Mouse (Mus musculus) limb, embryonic 13.5 days (tissue): ENCODE measurements around the gene Cfap97. TPM values are rescaled to one million over a fixed set of nuclear protein-coding genes. Genes with fewer than 3 reads are reported as not detected.
"Not testable (repeated sequence)": the region's sequence is repeated elsewhere in the genome, so short reads cannot be mapped to it uniquely, and the experiment has no call there.

Source experiments
- ATAC-seq: fragments of 200-750 bp; cut with Nextera tagmentation; 2 replicates; pipeline ENCODE4 v1.8.0; 2017; ENCODE audit warnings: low read depth, moderate number of reproducible peaks, moderate TSS enrichment; ENCODE audit not compliant: low FRiP score
- H3K27ac ChIP-seq: fragments of 300-500 bp; sonication (generic); 2 replicates; pipeline ENCODE4 v1.5.1; 2015; ENCODE audit warnings: inconsistent platforms, mild to moderate bottlenecking, moderate library complexity
- H3K27me3 ChIP-seq: fragments of 300-500 bp; sonication (generic); 2 replicates; pipeline ENCODE4 v1.6.1; 2015; ENCODE audit warnings: mild to moderate bottlenecking, inconsistent platforms
- H3K36me3 ChIP-seq: fragments of 300-500 bp; sonication (generic); 2 replicates; pipeline ENCODE4 v1.6.1; 2015; ENCODE audit warnings: inconsistent platforms, mild to moderate bottlenecking, moderate library complexity
- H3K4me1 ChIP-seq: fragments of 300-500 bp; sonication (generic); 2 replicates; pipeline ENCODE4 v1.6.1; 2015; ENCODE audit warnings: inconsistent platforms
- H3K4me2 ChIP-seq: fragments of 300-500 bp; sonication (generic); replicated peaks from 2 replicates; pipeline ENCODE4 v1.6.1; 2015; ENCODE audit warnings: inconsistent platforms, mild to moderate bottlenecking, moderate library complexity
- H3K4me3 ChIP-seq: fragments of 300-500 bp; sonication (generic); 2 replicates; pipeline ENCODE4 v1.5.1; 2015; ENCODE audit warnings: moderate library complexity, mild to moderate bottlenecking, inconsistent platforms
- H3K9ac ChIP-seq: fragments of 300-500 bp; sonication (generic); 2 replicates; pipeline ENCODE4 v1.6.1; 2015; ENCODE audit warnings: mild to moderate bottlenecking, inconsistent platforms
- H3K9me3 ChIP-seq: fragments of 300-500 bp; sonication (generic); 2 replicates; pipeline ENCODE4 v1.6.1; 2016; ENCODE audit warnings: inconsistent platforms
- WGBS: fragments of 180-500 bp; shearing (Covaris S2); methylation state at CpG from one replicate; pipeline ENCODE4 v1.1.7; 2015; 5-methylcytosine and 5-hydroxymethylcytosine counted together
- polyA plus RNA-seq: library from polyadenylated mRNA; unstranded; fragments of >200 nt; fragmentation: Nextera tagmentation; extraction: Ambion mirVana; gene quantifications from 2 replicates; pipeline ENCODE4 v1.2.1, GENCODE M21; 2015

Cfap97 gene
- polyA plus RNA-seq, 1 experiment from 2014 or later: 29.3 TPM

- H3K36me3 ChIP-seq: peaks cover 36% of the 10 kb centered on the region
- peak within 1 kb of the TSS; percentile 96 for H3K27ac ChIP-seq
- peak within 1 kb of the TSS; percentile 96 for H3K9ac ChIP-seq
- no peaks in the 10 kb centered on the region for H3K27me3 ChIP-seq
- ATAC-seq: peak; percentile 99
- H3K9me3 ChIP-seq: no peaks in the 10 kb centered on the region
- peak within 1 kb of the TSS; percentile 81 for H3K4me3 ChIP-seq
- peaks cover 35% of the 10 kb centered on the region for H3K4me1 ChIP-seq
- H3K4me2 ChIP-seq: peak within 1 kb of the TSS; percentile 89
- under 1% methylated on average over 84 of the region's 84 CpGs for WGBS
Measured at GRCm38 (mm10) chr8:46210404-46211315, 59.1 kb downstream of the Cfap97 start, which contains the start of gene Slc25a4. TSS of gene Slc25a4 (minus strand) at chr8:46211284.

GRCm38 (mm10) chr8:46211611-46212071 lies 60.1 kb downstream of the Cfap97 start:
- 8% methylated on average over 13 of the region's 13 CpGs for WGBS
- peak overlapping the region; percentile 96 for H3K27ac ChIP-seq

GRCm38 (mm10) chr8:46212194-46212593 lies 60.6 kb downstream of the Cfap97 start:
- H3K4me2 ChIP-seq: no peak overlapping the region

More at GRCm38 (mm10) chr8:46211611-46212071, 60.1 kb downstream of the Cfap97 start:
- no peaks in the 10 kb centered on the region for H3K27me3 ChIP-seq
- H3K9ac ChIP-seq: peak overlapping the region; percentile 96
- no peaks in the 10 kb centered on the region for H3K9me3 ChIP-seq
- ATAC-seq: no peak
- H3K4me1 ChIP-seq: peaks cover 30% of the 10 kb centered on the region
- peak overlapping the region; percentile 81 for H3K4me3 ChIP-seq
- H3K4me2 ChIP-seq: peak overlapping the region; percentile 89
- peaks cover 26% of the 10 kb centered on the region for H3K36me3 ChIP-seq

GRCm38 (mm10) chr8:46213971-46214480 lies 62.5 kb downstream of the Cfap97 start:
- Histone ChIP-seq H3K36me3 (peaks cover 3% of the 10 kb centered on the region), H3K27me3 (no peaks in the 10 kb centered on the region), H3K4me1 (peaks cover 18% of the 10 kb centered on the region), H3K9me3 (no peaks in the 10 kb centered on the region), H3K9ac (no peak overlapping the region), H3K4me2 (no peak overlapping the region), H3K4me3 (no peak overlapping the region), H3K27ac (no peak overlapping the region)
- no peak for ATAC-seq
- 29% methylated on average over 2 of the region's 2 CpGs for WGBS

More at GRCm38 (mm10) chr8:46212194-46212593, 60.6 kb downstream of the Cfap97 start:
- H3K4me3 ChIP-seq: no peak overlapping the region
- no peak for ATAC-seq
- no peak overlapping the region for H3K9ac ChIP-seq
- no peaks in the 10 kb centered on the region for H3K27me3 ChIP-seq
- peaks cover 27% of the 10 kb centered on the region for H3K4me1 ChIP-seq
- no peaks in the 10 kb centered on the region for H3K9me3 ChIP-seq
- H3K36me3 ChIP-seq: peaks cover 22% of the 10 kb centered on the region
- no peak overlapping the region for H3K27ac ChIP-seq
- 52% methylated on average over 7 of the region's 7 CpGs for whole genome bisulfite sequencing

- WGBS: 6% methylated on average over 14 of the region's 14 CpGs
Measured at GRCm38 (mm10) chr8:46216838-46217237, 65.3 kb downstream of the Cfap97 start.

GRCm38 (mm10) chr8:46220566-46220965 lies 69.0 kb downstream of the Cfap97 start:
- ATAC-seq: no peak
- 75% methylated on average over 3 of the region's 3 CpGs for WGBS

More at GRCm38 (mm10) chr8:46216838-46217237, 65.3 kb downstream of the Cfap97 start:
- H3K27me3 ChIP-seq: no peaks in the 10 kb centered on the region
- peak; percentile 89 for ATAC-seq
- H3K4me1 ChIP-seq: peaks cover 4% of the 10 kb centered on the region
- peak overlapping the region; percentile 62 for H3K4me2 ChIP-seq
- no peaks in the 10 kb centered on the region for H3K36me3 ChIP-seq
- H3K27ac ChIP-seq: no peak overlapping the region
- H3K9me3 ChIP-seq: no peaks in the 10 kb centered on the region
- H3K4me3 ChIP-seq: peak overlapping the region; percentile 42
- H3K9ac ChIP-seq: peak overlapping the region; percentile 62

GRCm38 (mm10) chr8:46225501-46225900 lies 73.9 kb downstream of the Cfap97 start:
- Histone ChIP-seq H3K36me3 (no peaks in the 10 kb centered on the region), H3K4me3 (no peak overlapping the region), H3K9me3 (no peaks in the 10 kb centered on the region), H3K27me3 (no peaks in the 10 kb centered on the region), H3K4me1 (no peaks in the 10 kb centered on the region), H3K4me2 (no peak overlapping the region), H3K27ac (no peak overlapping the region), H3K9ac (no peak overlapping the region)
- WGBS: 52% methylated on average over 3 of the region's 3 CpGs
- no peak for ATAC-seq

More at GRCm38 (mm10) chr8:46220566-46220965, 69.0 kb downstream of the Cfap97 start:
- no peak overlapping the region for H3K27ac ChIP-seq
- no peaks in the 10 kb centered on the region for H3K9me3 ChIP-seq
- no peaks in the 10 kb centered on the region for H3K4me1 ChIP-seq
- no peak overlapping the region for H3K4me2 ChIP-seq
- no peak overlapping the region for H3K4me3 ChIP-seq
- H3K36me3 ChIP-seq: no peaks in the 10 kb centered on the region
- H3K9ac ChIP-seq: no peak overlapping the region
- H3K27me3 ChIP-seq: no peaks in the 10 kb centered on the region

- Histone ChIP-seq H3K9ac (no peak overlapping the region), H3K4me2 (no peak overlapping the region), H3K36me3 (no peaks in the 10 kb centered on the region), H3K4me1 (no peaks in the 10 kb centered on the region), H3K27ac (no peak overlapping the region), H3K9me3 (no peaks in the 10 kb centered on the region), H3K27me3 (no peaks in the 10 kb centered on the region), H3K4me3 (no peak overlapping the region)
- no peak for ATAC-seq
- 80% methylated on average over 5 of the region's 5 CpGs for WGBS
Measured at GRCm38 (mm10) chr8:46226622-46227021, 75.1 kb downstream of the Cfap97 start.

GRCm38 (mm10) chr8:46231968-46232367 lies 80.4 kb downstream of the Cfap97 start:
- H3K27me3 ChIP-seq, H3K36me3 ChIP-seq, H3K4me2 ChIP-seq, H3K4me3 ChIP-seq, H3K27ac ChIP-seq, ATAC-seq, H3K9me3 ChIP-seq, H3K9ac ChIP-seq, H3K4me1 ChIP-seq: not testable (repeated sequence)
- WGBS: 82% methylated on average over 7 of the region's 7 CpGs

GRCm38 (mm10) chr8:46232798-46233197 lies 81.2 kb downstream of the Cfap97 start:
- Histone ChIP-seq H3K4me2 (no peak overlapping the region), H3K9me3 (no peaks in the 10 kb centered on the region), H3K36me3 (no peaks in the 10 kb centered on the region), H3K27ac (no peak overlapping the region), H3K27me3 (no peaks in the 10 kb centered on the region), H3K4me1 (no peaks in the 10 kb centered on the region), H3K4me3 (no peak overlapping the region), H3K9ac (no peak overlapping the region)
- WGBS: 56% methylated on average over 8 of the region's 8 CpGs
- no peak for ATAC-seq

GRCm38 (mm10) chr8:46234736-46235135 lies 83.2 kb downstream of the Cfap97 start:
- ATAC-seq: no peak
- Histone ChIP-seq H3K27me3 (peaks cover 10% of the 10 kb centered on the region), H3K4me2 (no peak overlapping the region), H3K4me3 (no peak overlapping the region), H3K9me3 (no peaks in the 10 kb centered on the region), H3K27ac (no peak overlapping the region), H3K9ac (no peak overlapping the region), H3K36me3 (no peaks in the 10 kb centered on the region), H3K4me1 (no peaks in the 10 kb centered on the region)
- WGBS: 84% methylated on average over 4 of the region's 4 CpGs

GRCm38 (mm10) chr8:46236441-46237223 lies 85.1 kb downstream of the Cfap97 start:
- Histone ChIP-seq H3K27ac (no peak overlapping the region), H3K9me3 (no peaks in the 10 kb centered on the region)

More at GRCm38 (mm10) chr8:46236441-46237223, 85.1 kb downstream of the Cfap97 start:
- Histone ChIP-seq H3K36me3 (no peaks in the 10 kb centered on the region), H3K4me1 (no peaks in the 10 kb centered on the region), H3K4me2 (no peak overlapping the region), H3K4me3 (no peak overlapping the region), H3K27me3 (peaks cover 18% of the 10 kb centered on the region), H3K9ac (no peak overlapping the region)
- no peak for ATAC-seq
- 42% methylated on average over 7 of the region's 7 CpGs for WGBS
